Mouse (Mus musculus): Measurements from ENCODE around the gene Myh7. TPM values are rescaled to one million over a fixed set of nuclear protein-coding genes. Genes with fewer than 3 reads are reported as not detected.
"Not testable (repeated sequence)": the region's sequence is repeated elsewhere in the genome, so short reads cannot be mapped to it uniquely, and the experiment has no call there.

Gene Myh7
- 0.11 and 0.52 TPM in 2 replicates for polyA plus RNA-seq (2014; fragmentation: Nextera tagmentation; extraction: Ambion mirVana)

DNA sequence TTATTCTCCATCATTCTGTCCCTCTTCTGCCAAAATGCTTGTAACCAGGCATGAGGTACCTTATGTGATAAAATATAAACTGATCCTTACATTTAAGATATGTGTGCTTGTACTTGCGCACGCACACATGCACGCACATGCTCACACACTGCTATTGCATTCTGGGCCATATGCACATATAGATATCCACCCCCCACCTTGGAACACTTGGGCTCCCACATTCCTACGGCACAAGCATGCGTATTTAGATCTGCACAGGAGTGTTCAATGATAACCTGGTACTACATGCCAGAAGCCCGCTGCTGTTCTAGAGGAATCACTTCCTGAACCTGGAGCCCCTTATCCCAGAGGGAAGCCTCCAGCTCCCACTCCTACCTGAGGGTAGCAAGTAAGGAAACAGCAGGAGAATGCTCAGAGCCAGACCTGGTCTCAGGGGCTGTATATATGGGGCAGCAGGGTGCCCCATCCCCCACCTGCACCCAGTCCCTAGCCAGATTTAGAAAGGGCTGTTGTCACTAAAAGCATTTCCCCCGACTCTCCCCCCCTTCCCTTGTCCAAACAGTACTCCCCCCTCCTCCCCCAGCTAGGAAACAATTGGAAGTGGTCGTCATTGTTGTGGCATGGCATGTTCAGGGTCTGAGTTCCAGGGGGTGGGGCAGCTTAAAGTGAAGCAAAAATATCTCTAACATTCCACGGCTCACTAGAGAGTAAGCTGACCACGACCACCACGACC, at the start of gene Myh7:
TSS of gene Myh7 (minus strand) at position 491 of the 733 bp plus-strand sequence.
- no peaks in the 10 kb centered on the region for H3K27me3 ChIP-seq (ENCODE audit: control insufficient read depth, insufficient read depth, low read length)
- WGBS, result 49% methylated on average over 11 of the region's 11 CpGs
- no peaks in the 10 kb centered on the region for H3K9me3 ChIP-seq (ENCODE audit: control insufficient read depth, low read length)
- DNase-seq (ENCODE audit: low spot score) (no peak), ATAC-seq (replicated peaks; ENCODE audit: low FRiP score) (peak; percentile 16; the same call in 1 of the 2 replicates)
- peak within 1 kb of the TSS; percentile 71; the same call in 1 of the 2 replicates for H3K27ac ChIP-seq (ENCODE audit: low read depth, low read length)
- H3K4me3 ChIP-seq (ENCODE audit: low read depth, low read length), result no peak within 1 kb of the TSS
- no peaks in the 10 kb centered on the region for H3K36me3 ChIP-seq (ENCODE audit: control insufficient read depth, insufficient read depth, low read length)
- H3K9ac ChIP-seq (ENCODE audit: low read length), result peak within 1 kb of the TSS; percentile 54
- H3K4me2 ChIP-seq (ENCODE audit: low read depth, low read length, severe bottlenecking), result peak within 1 kb of the TSS; percentile 12; the same call in 1 of the 2 replicates
- H3K4me1 ChIP-seq (replicated peaks; ENCODE audit: control insufficient read depth, insufficient read depth, low read length), result peaks cover 23% of the 10 kb centered on the region

DNA sequence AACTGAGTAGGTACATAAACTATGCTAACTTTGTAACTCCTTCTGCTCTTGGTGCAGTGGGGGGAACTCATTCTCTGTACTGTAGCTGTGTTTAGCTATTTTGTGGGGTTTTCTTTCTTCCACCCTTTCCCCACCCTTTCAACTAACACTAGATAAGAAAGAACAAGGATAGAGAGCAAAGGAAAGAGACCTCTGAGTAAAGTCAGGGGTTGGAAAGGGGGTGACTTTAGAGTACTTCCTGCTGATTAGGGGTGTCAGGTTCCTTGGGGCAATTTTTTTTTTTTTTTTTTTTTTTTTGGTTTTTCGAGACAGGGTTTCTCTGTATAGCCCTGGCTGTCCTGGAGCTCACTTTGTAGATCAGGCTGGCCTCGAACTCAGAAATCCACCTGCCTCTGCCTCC, 49.3 kb upstream of the Myh7 start:
- not testable (repeated sequence) for H3K4me1 ChIP-seq (replicated peaks; ENCODE audit: control insufficient read depth, insufficient read depth, low read length); H3K4me3 ChIP-seq (ENCODE audit: low read depth, low read length); H3K9me3 ChIP-seq (ENCODE audit: control insufficient read depth, low read length); H3K27me3 ChIP-seq (ENCODE audit: control insufficient read depth, insufficient read depth, low read length); H3K27ac ChIP-seq (ENCODE audit: low read depth, low read length); H3K9ac ChIP-seq (ENCODE audit: low read length); DNase-seq (ENCODE audit: low spot score); H3K4me2 ChIP-seq (ENCODE audit: low read depth, low read length, severe bottlenecking); H3K36me3 ChIP-seq (ENCODE audit: control insufficient read depth, insufficient read depth, low read length); ATAC-seq (replicated peaks; ENCODE audit: low FRiP score)
- WGBS, result no CpG with 5 or more reads among the region's 2 CpGs

DNA sequence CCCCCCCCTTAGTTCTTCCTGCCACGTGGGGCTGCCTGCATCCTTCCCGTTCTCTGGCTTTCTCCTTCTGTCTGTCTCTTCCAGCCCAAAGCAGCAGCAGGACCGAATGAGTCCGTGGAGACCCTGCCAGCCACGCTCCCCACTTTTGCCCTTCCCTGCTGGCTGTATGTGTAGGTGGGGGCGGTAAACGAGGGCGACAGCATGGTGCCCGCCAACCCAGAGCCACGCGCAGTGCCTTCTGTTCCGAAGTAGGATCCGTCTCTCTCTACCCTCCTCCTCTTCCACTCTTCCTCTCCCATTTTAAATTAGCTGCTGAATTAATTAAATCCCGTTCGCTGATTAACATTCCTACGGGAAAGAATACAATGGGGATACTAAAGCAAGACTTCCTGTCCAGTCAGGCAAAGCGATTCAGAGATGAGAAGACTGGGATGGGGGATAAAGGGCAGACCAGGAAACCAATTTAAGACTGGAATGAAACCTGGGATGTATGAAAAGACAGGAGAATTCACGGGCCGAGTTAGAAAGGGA, 38.3 kb upstream of the Myh7 start:
- DNase-seq (ENCODE audit: low spot score) (no peak), ATAC-seq (replicated peaks; ENCODE audit: low FRiP score) (no peak; the same call in 1 of the 2 replicates)
- WGBS, result 13% methylated on average over 19 of the region's 19 CpGs
- H3K27me3 ChIP-seq (ENCODE audit: control insufficient read depth, insufficient read depth, low read length), result no peaks in the 10 kb centered on the region
- H3K9ac ChIP-seq (ENCODE audit: low read length), result 0 out of 2 replicates have a peak overlapping the region, but pooled peaks have one; percentile 39
- H3K36me3 ChIP-seq (ENCODE audit: control insufficient read depth, insufficient read depth, low read length), result no peaks in the 10 kb centered on the region
- peak overlapping the region; percentile 34; the same call in 1 of the 2 replicates for H3K4me2 ChIP-seq (ENCODE audit: low read depth, low read length, severe bottlenecking)
- no peak overlapping the region for H3K4me3 ChIP-seq (ENCODE audit: low read depth, low read length)
- 0 out of 2 replicates have a peak overlapping the region, but pooled peaks have one; percentile 8 for H3K27ac ChIP-seq (ENCODE audit: low read depth, low read length)
- H3K4me1 ChIP-seq (replicated peaks; ENCODE audit: control insufficient read depth, insufficient read depth, low read length), result peaks cover 12% of the 10 kb centered on the region
- no peaks in the 10 kb centered on the region for H3K9me3 ChIP-seq (ENCODE audit: control insufficient read depth, low read length)

GRCm38 (mm10) chr14:55029034-55029698, 34.7 kb upstream of the Myh7 start:
- WGBS, result 7% methylated on average over 11 of the region's 11 CpGs
- H3K9me3 ChIP-seq (ENCODE audit: control insufficient read depth, low read length), result no peaks in the 10 kb centered on the region
- no peaks in the 10 kb centered on the region for H3K36me3 ChIP-seq (ENCODE audit: control insufficient read depth, insufficient read depth, low read length)
- no peak overlapping the region; the same call in 1 of the 2 replicates for H3K4me2 ChIP-seq (ENCODE audit: low read depth, low read length, severe bottlenecking)
- peak; percentile 19 for ATAC-seq (replicated peaks; ENCODE audit: low FRiP score)
- peaks cover 17% of the 10 kb centered on the region for H3K4me1 ChIP-seq (replicated peaks; ENCODE audit: control insufficient read depth, insufficient read depth, low read length)
- no peaks in the 10 kb centered on the region for H3K27me3 ChIP-seq (ENCODE audit: control insufficient read depth, insufficient read depth, low read length)
- DNase-seq (ENCODE audit: low spot score), result peak; percentile 70
- H3K4me3 ChIP-seq (ENCODE audit: low read depth, low read length), result no peak overlapping the region
- H3K9ac ChIP-seq (ENCODE audit: low read length), result no peak overlapping the region; the same call in 1 of the 2 replicates
- H3K27ac ChIP-seq (ENCODE audit: low read depth, low read length), result peak overlapping the region; percentile 79; the same call in 1 of the 2 replicates

- no peaks in the 10 kb centered on the region for H3K36me3 ChIP-seq (ENCODE audit: control insufficient read depth, insufficient read depth, low read length)
- WGBS, result 9% methylated on average over 5 of the region's 5 CpGs
- peaks cover 17% of the 10 kb centered on the region for H3K4me1 ChIP-seq (replicated peaks; ENCODE audit: control insufficient read depth, insufficient read depth, low read length)
- no peaks in the 10 kb centered on the region for H3K9me3 ChIP-seq (ENCODE audit: control insufficient read depth, low read length)
- H3K27ac ChIP-seq (ENCODE audit: low read depth, low read length), result peak overlapping the region; percentile 79
- no peak overlapping the region for H3K4me3 ChIP-seq (ENCODE audit: low read depth, low read length)
- H3K4me2 ChIP-seq (ENCODE audit: low read depth, low read length, severe bottlenecking), result peak overlapping the region; percentile 35; the same call in 1 of the 2 replicates
- ATAC-seq (replicated peaks; ENCODE audit: low FRiP score) (peak; percentile 80), DNase-seq (ENCODE audit: low spot score) (peak; percentile 70)
- H3K9ac ChIP-seq (ENCODE audit: low read length), result peak overlapping the region; percentile 35
- no peaks in the 10 kb centered on the region for H3K27me3 ChIP-seq (ENCODE audit: control insufficient read depth, insufficient read depth, low read length)
These were observed 34.0 kb upstream of the Myh7 start for GRCm38 (mm10) chr14:55028333-55028835.

DNA sequence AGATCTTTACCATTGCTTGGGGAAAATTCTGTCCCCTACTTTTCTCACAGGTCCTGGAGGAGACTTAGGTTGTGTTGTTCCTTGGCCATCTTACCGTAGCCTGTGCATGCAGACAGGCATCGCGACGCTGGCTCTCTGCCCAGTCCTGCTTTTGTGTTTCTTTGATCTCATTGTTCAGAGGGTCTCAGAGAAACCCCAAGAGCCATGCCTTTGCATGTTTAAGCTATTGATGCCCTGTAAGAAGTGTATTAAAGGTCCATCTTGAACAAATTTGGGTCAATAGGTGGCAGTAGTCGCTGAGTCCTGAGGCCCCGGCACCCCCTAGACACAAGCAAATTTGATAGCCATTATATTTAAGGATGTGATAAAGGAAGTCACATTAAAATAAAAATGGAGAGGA, 33.2 kb upstream of the Myh7 start:
- ATAC-seq (replicated peaks; ENCODE audit: low FRiP score) (peak; percentile 66), DNase-seq (ENCODE audit: low spot score) (peak; percentile 76)
- peak overlapping the region; percentile 66; the same call in 1 of the 2 replicates for H3K27ac ChIP-seq (ENCODE audit: low read depth, low read length)
- no peak overlapping the region for H3K4me3 ChIP-seq (ENCODE audit: low read depth, low read length)
- H3K4me1 ChIP-seq (replicated peaks; ENCODE audit: control insufficient read depth, insufficient read depth, low read length), result peaks cover 17% of the 10 kb centered on the region
- peak overlapping the region; percentile 20; the same call in 1 of the 2 replicates for H3K9ac ChIP-seq (ENCODE audit: low read length)
- H3K4me2 ChIP-seq (ENCODE audit: low read depth, low read length, severe bottlenecking), result peak overlapping the region; percentile 27; the same call in 1 of the 2 replicates
- H3K36me3 ChIP-seq (ENCODE audit: control insufficient read depth, insufficient read depth, low read length), result no peaks in the 10 kb centered on the region
- WGBS, result 9% methylated on average over 6 of the region's 6 CpGs
- no peaks in the 10 kb centered on the region for H3K27me3 ChIP-seq (ENCODE audit: control insufficient read depth, insufficient read depth, low read length)
- H3K9me3 ChIP-seq (ENCODE audit: control insufficient read depth, low read length), result no peaks in the 10 kb centered on the region

DNA sequence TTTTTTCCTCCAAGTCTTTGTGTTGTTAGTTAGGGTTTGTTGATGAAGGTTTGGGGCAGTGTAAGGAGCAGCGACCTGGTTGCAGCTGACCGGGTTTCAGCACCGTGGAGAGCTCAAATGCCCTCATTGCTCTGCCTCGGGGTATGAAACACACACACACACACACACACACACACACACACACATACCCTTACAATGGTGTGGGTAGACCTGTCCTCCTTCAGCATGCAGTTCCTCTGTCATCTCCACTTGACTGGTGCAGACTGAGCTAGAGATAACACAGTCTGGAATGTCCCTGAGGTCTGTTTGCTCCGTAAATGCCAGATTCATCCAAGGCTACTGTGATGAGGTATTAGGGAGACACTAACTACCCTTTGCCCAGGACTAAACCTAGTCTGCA, 32.8 kb upstream of the Myh7 start:
- Histone ChIP-seq H3K9ac (ENCODE audit: low read length) (no peak overlapping the region), H3K9me3 (ENCODE audit: control insufficient read depth, low read length) (no peaks in the 10 kb centered on the region), H3K27me3 (ENCODE audit: control insufficient read depth, insufficient read depth, low read length) (no peaks in the 10 kb centered on the region), H3K27ac (ENCODE audit: low read depth, low read length) (peak overlapping the region; percentile 66; the same call in 1 of the 2 replicates), H3K4me2 (ENCODE audit: low read depth, low read length, severe bottlenecking) (no peak overlapping the region), H3K4me3 (ENCODE audit: low read depth, low read length) (no peak overlapping the region), H3K36me3 (ENCODE audit: control insufficient read depth, insufficient read depth, low read length) (no peaks in the 10 kb centered on the region; the same call in 1 of the 2 replicates), H3K4me1 (replicated peaks; ENCODE audit: control insufficient read depth, insufficient read depth, low read length) (peaks cover 15% of the 10 kb centered on the region)
- peak; percentile 66 for DNase-seq (ENCODE audit: low spot score)
- 17% methylated on average over 5 of the region's 5 CpGs for WGBS
- 0 out of 2 replicates have a peak, but pooled peaks have one; percentile 25 for ATAC-seq (replicated peaks; ENCODE audit: low FRiP score)

DNA sequence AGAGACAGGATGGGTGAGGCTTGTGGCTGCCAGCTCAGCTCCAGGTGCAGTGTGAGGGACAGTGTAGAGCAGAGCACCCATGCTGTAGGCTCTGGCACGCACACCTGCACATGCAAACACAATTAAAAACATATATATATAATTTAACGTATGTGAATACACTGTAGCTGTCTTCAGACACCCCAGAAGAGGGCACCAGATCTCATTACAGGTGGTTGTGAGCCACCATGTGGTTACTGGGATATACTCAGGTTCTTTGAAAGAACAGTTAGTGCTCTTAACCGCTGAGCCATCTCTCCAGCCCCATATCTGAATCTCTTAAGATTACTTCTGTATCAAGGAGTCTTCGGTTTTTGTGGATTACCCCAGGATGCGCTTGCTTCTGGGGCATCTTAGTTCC, 31.1 kb upstream of the Myh7 start:
- H3K36me3 ChIP-seq (ENCODE audit: control insufficient read depth, insufficient read depth, low read length), result peaks cover 4% of the 10 kb centered on the region
- 85% methylated on average over 5 of the region's 5 CpGs for WGBS
- H3K4me3 ChIP-seq (ENCODE audit: low read depth, low read length), result no peak overlapping the region
- DNase-seq (ENCODE audit: low spot score) (no peak), ATAC-seq (replicated peaks; ENCODE audit: low FRiP score) (no peak)
- no peak overlapping the region for H3K4me2 ChIP-seq (ENCODE audit: low read depth, low read length, severe bottlenecking)
- no peaks in the 10 kb centered on the region for H3K9me3 ChIP-seq (ENCODE audit: control insufficient read depth, low read length)
- H3K27me3 ChIP-seq (ENCODE audit: control insufficient read depth, insufficient read depth, low read length), result no peaks in the 10 kb centered on the region
- no peak overlapping the region for H3K9ac ChIP-seq (ENCODE audit: low read length)
- H3K4me1 ChIP-seq (replicated peaks; ENCODE audit: control insufficient read depth, insufficient read depth, low read length), result peaks cover 15% of the 10 kb centered on the region
- H3K27ac ChIP-seq (ENCODE audit: low read depth, low read length), result no peak overlapping the region

All from forebrain, embryonic 11.5 days (tissue).